Mouse (Mus musculus): Measurements from ENCODE around the gene Atg101. TPM values are rescaled to one million over a fixed set of nuclear protein-coding genes. Genes with fewer than 3 reads are reported as not detected.
A peak's percentile ranks its signal among the peaks of the same experiment; 100 is the strongest.

Atg101 gene
- polyA plus RNA-seq, 1 experiment from 2014 or later = 49.4 TPM

- Histone ChIP-seq H3K4me1 (ENCODE audit: control insufficient read depth, insufficient read depth, low read length) (peaks cover 17% of the 10 kb centered on the region; the same call in 1 of the 2 replicates), H3K9me3 (replicated peaks; ENCODE audit: control insufficient read depth, low read length) (no peaks in the 10 kb centered on the region), H3K36me3 (ENCODE audit: control insufficient read depth, insufficient read depth, low read length) (no peaks in the 10 kb centered on the region), H3K4me2 (no peak overlapping the region), H3K27me3 (ENCODE audit: control insufficient read depth, insufficient read depth, low read length) (no peaks in the 10 kb centered on the region), H3K27ac (ENCODE audit: low read depth, low read length) (no peak overlapping the region), H3K9ac (ENCODE audit: low read depth, low read length) (no peak overlapping the region), H3K4me3 (ENCODE audit: low read depth, low read length) (no peak overlapping the region)
- ATAC-seq (replicated peaks; ENCODE audit: insufficient number of reproducible peaks, low FRiP score, low TSS enrichment) = no peak
- WGBS (ENCODE audit: insufficient replicate concordance) = 35% methylated on average over 10 of the region's 10 CpGs
These were observed 42.0 kb downstream of the Atg101 start for GRCm38 (mm10) chr15:101325991-101326534.

GRCm38 (mm10) chr15:101327282-101327681 is 43.2 kb downstream of the Atg101 start:
- Histone ChIP-seq H3K4me1 (ENCODE audit: control insufficient read depth, insufficient read depth, low read length) (peaks cover 7% of the 10 kb centered on the region; the same call in 1 of the 2 replicates), H3K4me2 (no peak overlapping the region), H3K9ac (ENCODE audit: low read depth, low read length) (no peak overlapping the region), H3K27me3 (ENCODE audit: control insufficient read depth, insufficient read depth, low read length) (no peaks in the 10 kb centered on the region), H3K36me3 (ENCODE audit: control insufficient read depth, insufficient read depth, low read length) (no peaks in the 10 kb centered on the region), H3K4me3 (ENCODE audit: low read depth, low read length) (no peak overlapping the region), H3K27ac (ENCODE audit: low read depth, low read length) (no peak overlapping the region), H3K9me3 (replicated peaks; ENCODE audit: control insufficient read depth, low read length) (no peaks in the 10 kb centered on the region)
- ATAC-seq (replicated peaks; ENCODE audit: insufficient number of reproducible peaks, low FRiP score, low TSS enrichment) = 0 out of 2 replicates have a peak, but pooled peaks have one; percentile 15
- 5% methylated on average over 6 of the region's 6 CpGs for WGBS (ENCODE audit: insufficient replicate concordance)

GRCm38 (mm10) chr15:101328876-101329563 is 44.9 kb downstream of the Atg101 start:
- Histone ChIP-seq H3K36me3 (ENCODE audit: control insufficient read depth, insufficient read depth, low read length) (no peaks in the 10 kb centered on the region), H3K9ac (ENCODE audit: low read depth, low read length) (no peak overlapping the region), H3K27ac (ENCODE audit: low read depth, low read length) (no peak overlapping the region), H3K4me1 (ENCODE audit: control insufficient read depth, insufficient read depth, low read length) (peaks cover 7% of the 10 kb centered on the region; the same call in 1 of the 2 replicates), H3K4me2 (no peak overlapping the region), H3K4me3 (ENCODE audit: low read depth, low read length) (no peak overlapping the region), H3K9me3 (replicated peaks; ENCODE audit: control insufficient read depth, low read length) (no peaks in the 10 kb centered on the region), H3K27me3 (ENCODE audit: control insufficient read depth, insufficient read depth, low read length) (no peaks in the 10 kb centered on the region)
- WGBS (ENCODE audit: insufficient replicate concordance) = 57% methylated on average over 3 of the region's 3 CpGs
- no peak for ATAC-seq (replicated peaks; ENCODE audit: insufficient number of reproducible peaks, low FRiP score, low TSS enrichment)

- no peak overlapping the region for H3K4me3 ChIP-seq (ENCODE audit: low read depth, low read length)
These were observed 45.5 kb downstream of the Atg101 start for GRCm38 (mm10) chr15:101329564-101329892.

GRCm38 (mm10) chr15:101331090-101331489 is 47.0 kb downstream of the Atg101 start:
- H3K9ac ChIP-seq (ENCODE audit: low read depth, low read length) = no peak overlapping the region
- ATAC-seq (replicated peaks; ENCODE audit: insufficient number of reproducible peaks, low FRiP score, low TSS enrichment) = no peak
- no peak overlapping the region for H3K4me3 ChIP-seq (ENCODE audit: low read depth, low read length)
- H3K36me3 ChIP-seq (ENCODE audit: control insufficient read depth, insufficient read depth, low read length) = no peaks in the 10 kb centered on the region
- no peaks in the 10 kb centered on the region for H3K27me3 ChIP-seq (ENCODE audit: control insufficient read depth, insufficient read depth, low read length)
- WGBS (ENCODE audit: insufficient replicate concordance) = 76% methylated on average over 4 of the region's 4 CpGs
- H3K4me1 ChIP-seq (ENCODE audit: control insufficient read depth, insufficient read depth, low read length) = peaks cover 7% of the 10 kb centered on the region; the same call in 1 of the 2 replicates
- H3K9me3 ChIP-seq (replicated peaks; ENCODE audit: control insufficient read depth, low read length) = no peaks in the 10 kb centered on the region
- H3K4me2 ChIP-seq = no peak overlapping the region
- H3K27ac ChIP-seq (ENCODE audit: low read depth, low read length) = no peak overlapping the region

More at GRCm38 (mm10) chr15:101329564-101329892, 45.5 kb downstream of the Atg101 start:
- Histone ChIP-seq H3K9me3 (replicated peaks; ENCODE audit: control insufficient read depth, low read length) (no peaks in the 10 kb centered on the region), H3K27ac (ENCODE audit: low read depth, low read length) (no peak overlapping the region), H3K9ac (ENCODE audit: low read depth, low read length) (no peak overlapping the region), H3K4me2 (no peak overlapping the region), H3K36me3 (ENCODE audit: control insufficient read depth, insufficient read depth, low read length) (no peaks in the 10 kb centered on the region), H3K27me3 (ENCODE audit: control insufficient read depth, insufficient read depth, low read length) (no peaks in the 10 kb centered on the region), H3K4me1 (ENCODE audit: control insufficient read depth, insufficient read depth, low read length) (peaks cover 7% of the 10 kb centered on the region; the same call in 1 of the 2 replicates)
- no peak for ATAC-seq (replicated peaks; ENCODE audit: insufficient number of reproducible peaks, low FRiP score, low TSS enrichment)
- 74% methylated on average over 3 of the region's 3 CpGs for WGBS (ENCODE audit: insufficient replicate concordance)

GRCm38 (mm10) chr15:101332370-101332769 is 48.3 kb downstream of the Atg101 start:
- WGBS (ENCODE audit: insufficient replicate concordance) = 58% methylated on average over 4 of the region's 4 CpGs
- Histone ChIP-seq H3K4me1 (ENCODE audit: control insufficient read depth, insufficient read depth, low read length) (peaks cover 8% of the 10 kb centered on the region), H3K27me3 (ENCODE audit: control insufficient read depth, insufficient read depth, low read length) (peaks cover 3% of the 10 kb centered on the region; the same call in 1 of the 2 replicates), H3K36me3 (ENCODE audit: control insufficient read depth, insufficient read depth, low read length) (no peaks in the 10 kb centered on the region), H3K4me3 (ENCODE audit: low read depth, low read length) (no peak overlapping the region), H3K27ac (ENCODE audit: low read depth, low read length) (no peak overlapping the region), H3K9me3 (replicated peaks; ENCODE audit: control insufficient read depth, low read length) (no peaks in the 10 kb centered on the region), H3K4me2 (no peak overlapping the region), H3K9ac (ENCODE audit: low read depth, low read length) (no peak overlapping the region)
- no peak for ATAC-seq (replicated peaks; ENCODE audit: insufficient number of reproducible peaks, low FRiP score, low TSS enrichment)

- Histone ChIP-seq H3K9me3 (replicated peaks; ENCODE audit: control insufficient read depth, low read length) (no peaks in the 10 kb centered on the region), H3K4me2 (no peak overlapping the region), H3K27me3 (ENCODE audit: control insufficient read depth, insufficient read depth, low read length) (peaks cover 5% of the 10 kb centered on the region; the same call in 1 of the 2 replicates), H3K4me1 (ENCODE audit: control insufficient read depth, insufficient read depth, low read length) (peaks cover 7% of the 10 kb centered on the region), H3K27ac (ENCODE audit: low read depth, low read length) (no peak overlapping the region), H3K4me3 (ENCODE audit: low read depth, low read length) (no peak overlapping the region), H3K36me3 (ENCODE audit: control insufficient read depth, insufficient read depth, low read length) (no peaks in the 10 kb centered on the region), H3K9ac (ENCODE audit: low read depth, low read length) (no peak overlapping the region)
- 10% methylated on average over 1 of the region's 1 CpGs for WGBS (ENCODE audit: insufficient replicate concordance)
- ATAC-seq (replicated peaks; ENCODE audit: insufficient number of reproducible peaks, low FRiP score, low TSS enrichment) = no peak
These were observed 49.1 kb downstream of the Atg101 start for GRCm38 (mm10) chr15:101333165-101333564.

- no peak overlapping the region for H3K4me3 ChIP-seq (ENCODE audit: low read depth, low read length)
- H3K9me3 ChIP-seq (replicated peaks; ENCODE audit: control insufficient read depth, low read length) = no peaks in the 10 kb centered on the region
- H3K27me3 ChIP-seq (ENCODE audit: control insufficient read depth, insufficient read depth, low read length) = peaks cover 9% of the 10 kb centered on the region; the same call in 1 of the 2 replicates
- no peak overlapping the region for H3K4me2 ChIP-seq
- no peak for ATAC-seq (replicated peaks; ENCODE audit: insufficient number of reproducible peaks, low FRiP score, low TSS enrichment)
- no peak overlapping the region for H3K27ac ChIP-seq (ENCODE audit: low read depth, low read length)
- peaks cover 7% of the 10 kb centered on the region for H3K4me1 ChIP-seq (ENCODE audit: control insufficient read depth, insufficient read depth, low read length)
- no peak overlapping the region for H3K9ac ChIP-seq (ENCODE audit: low read depth, low read length)
- 54% methylated on average over 4 of the region's 4 CpGs for WGBS (ENCODE audit: insufficient replicate concordance)
- no peaks in the 10 kb centered on the region for H3K36me3 ChIP-seq (ENCODE audit: control insufficient read depth, insufficient read depth, low read length)
These were observed 49.6 kb downstream of the Atg101 start for GRCm38 (mm10) chr15:101333648-101334047.

Data from heart, embryonic 11.5 days (tissue).